In genomic region chr9:8733485-8733884, GRCm38 (mm10) we compare ENCODE assay signal across 27 mouse cellular contexts.
A peak's percentile ranks its signal among the peaks of the same experiment; 100 is the strongest.
DNase-seq lines count a peak whose midpoint lies in the region; ATAC-seq and TF ChIP-seq lines count a peak whose summit lies in the region.
"Had no signal": no experiment of that assay in that cellular context is flagged by ENCODE, and none has a peak within 500 bp of the region (broad histone marks: within the 10 kb centered on the region; RNA-seq: fewer than 3 reads in every experiment).

No protein-coding gene starts in this region.

- no peaks in the 10 kb centered on the region for H3K9me3 ChIP-seq in midbrain, embryonic 11.5 days (ENCODE audit: control insufficient read depth, low read length)
- H3K9me3 ChIP-seq in midbrain, embryonic 10.5 days (replicated peaks): no peaks in the 10 kb centered on the region
- H3K9me3 ChIP-seq in liver, postnatal 0 days (ENCODE audit: low read length): no peaks in the 10 kb centered on the region
- H3K9me3 ChIP-seq: embryonic facial prominence, embryonic 12.5 days; embryonic facial prominence, embryonic 15.5 days; heart, embryonic 12.5 days; heart, embryonic 15.5 days; hindbrain, embryonic 10.5 days; hindbrain, embryonic 13.5 days; intestine, embryonic 15.5 days had no signal

- DNase-seq in adrenal gland, adult 2 months: peak; percentile 57
- no peak for DNase-seq in adrenal gland, postnatal 25 days
- no peak for DNase-seq in midbrain, embryonic 11.5 days (ENCODE audit: low spot score, missing footprints)
- DNase-seq in midbrain, embryonic 10.5 days (ENCODE audit: low spot score): no peak
- peak; percentile 22 for DNase-seq in WW6 (ENCODE audit: low read depth, low spot score)
- DNase-seq in frontal cortex, adult 2 months (ENCODE audit: extremely low spot score in 1 of 2, low spot score in 1 of 2): no peak
- DNase-seq in liver, postnatal 0 days: no peak
- no peak for DNase-seq in testis, postnatal 14 days (ENCODE audit: low spot score)
- DNase-seq: cerebellum, adult 18-20 months; cerebellum, adult 9-10 months; cerebellum, postnatal 14 days; forebrain, postnatal 0 days; gastrocnemius, postnatal 25 days; heart, adult 18-20 months; heart, postnatal 10 days; heart, postnatal 36 days; kidney, adult 11 months had no signal

- no peak overlapping the region for H3K9ac ChIP-seq in midbrain, embryonic 11.5 days (ENCODE audit: low read length)
- no peak overlapping the region for H3K9ac ChIP-seq in liver, postnatal 0 days (replicated peaks)
- H3K9ac ChIP-seq: embryonic facial prominence, embryonic 12.5 days; embryonic facial prominence, embryonic 15.5 days; forebrain, postnatal 0 days; heart, embryonic 12.5 days; heart, embryonic 15.5 days; hindbrain, embryonic 13.5 days; intestine, embryonic 15.5 days had no signal

- H3K27me3 ChIP-seq in midbrain, embryonic 11.5 days (ENCODE audit: control insufficient read depth, insufficient read depth, low read length): no peaks in the 10 kb centered on the region
- H3K27me3 ChIP-seq in midbrain, embryonic 10.5 days (ENCODE audit: low read depth, poor library complexity, severe bottlenecking): no peaks in the 10 kb centered on the region
- no peaks in the 10 kb centered on the region for H3K27me3 ChIP-seq in liver, postnatal 0 days (ENCODE audit: insufficient read depth, low read length)
- H3K27me3 ChIP-seq: embryonic facial prominence, embryonic 12.5 days; embryonic facial prominence, embryonic 15.5 days; heart, embryonic 12.5 days; heart, embryonic 15.5 days; hindbrain, embryonic 13.5 days; intestine, embryonic 15.5 days had no signal

- no peaks in the 10 kb centered on the region for H3K4me1 ChIP-seq in midbrain, embryonic 11.5 days (ENCODE audit: control insufficient read depth, insufficient read depth, low read length)
- no peaks in the 10 kb centered on the region for H3K4me1 ChIP-seq in midbrain, embryonic 10.5 days
- no peaks in the 10 kb centered on the region for H3K4me1 ChIP-seq in liver, postnatal 0 days (ENCODE audit: insufficient read depth)
- H3K4me1 ChIP-seq: embryonic facial prominence, embryonic 12.5 days; embryonic facial prominence, embryonic 15.5 days; heart, embryonic 12.5 days; heart, embryonic 15.5 days; hindbrain, embryonic 13.5 days; intestine, embryonic 15.5 days had no signal

- no peak overlapping the region for H3K27ac ChIP-seq in midbrain, embryonic 11.5 days (ENCODE audit: low read depth, low read length)
- H3K27ac ChIP-seq in midbrain, embryonic 10.5 days (replicated peaks): no peak overlapping the region
- no peak overlapping the region for H3K27ac ChIP-seq in liver, postnatal 0 days (ENCODE audit: low read depth)
- H3K27ac ChIP-seq: embryonic facial prominence, embryonic 12.5 days; embryonic facial prominence, embryonic 15.5 days; heart, embryonic 15.5 days; hindbrain, embryonic 10.5 days; hindbrain, embryonic 13.5 days; intestine, embryonic 15.5 days had no signal

- ATAC-seq in midbrain, embryonic 11.5 days (ENCODE audit: low FRiP score): peak; percentile 19; the same call in 1 of the 2 replicates
- ATAC-seq in liver, postnatal 0 days: no peak
- ATAC-seq: activated CD4-positive, CD25-positive, alpha-beta regulatory T cell, adult 4 months; forebrain, embryonic 14.5 days; forebrain, postnatal 0 days; hindbrain, embryonic 16.5 days; intestine, embryonic 15.5 days had no signal

- no peaks in the 10 kb centered on the region for H3K36me3 ChIP-seq in midbrain, embryonic 11.5 days (ENCODE audit: control insufficient read depth, insufficient read depth, low read length)
- no peaks in the 10 kb centered on the region for H3K36me3 ChIP-seq in midbrain, embryonic 10.5 days
- H3K36me3 ChIP-seq in liver, postnatal 0 days (replicated peaks; ENCODE audit: insufficient read depth, low read length): no peaks in the 10 kb centered on the region
- H3K36me3 ChIP-seq: embryonic facial prominence, embryonic 12.5 days; embryonic facial prominence, embryonic 15.5 days; heart, embryonic 12.5 days; heart, embryonic 15.5 days; hindbrain, embryonic 10.5 days; hindbrain, embryonic 13.5 days; intestine, embryonic 15.5 days had no signal

- no peak overlapping the region for H3K4me2 ChIP-seq in midbrain, embryonic 11.5 days
- no peak overlapping the region for H3K4me2 ChIP-seq in liver, postnatal 0 days (ENCODE audit: low read depth, low read length)
- H3K4me2 ChIP-seq: embryonic facial prominence, embryonic 12.5 days; embryonic facial prominence, embryonic 15.5 days; heart, embryonic 12.5 days; heart, embryonic 15.5 days; hindbrain, embryonic 13.5 days; intestine, embryonic 15.5 days had no signal

- no peak overlapping the region for H3K4me3 ChIP-seq in midbrain, embryonic 11.5 days (ENCODE audit: low read depth, low read length)
- H3K4me3 ChIP-seq in midbrain, embryonic 10.5 days: no peak overlapping the region
- no peak overlapping the region for H3K4me3 ChIP-seq in liver, postnatal 0 days (ENCODE audit: low read depth, low read length)
- H3K4me3 ChIP-seq: embryonic facial prominence, embryonic 12.5 days; embryonic facial prominence, embryonic 15.5 days; heart, embryonic 12.5 days; heart, embryonic 15.5 days; hindbrain, embryonic 10.5 days; hindbrain, embryonic 13.5 days; intestine, embryonic 15.5 days had no signal

- no peak for TF ChIP-seq CTCF in liver, postnatal 0 days (IDR thresholded peaks at IDR 0.05; ENCODE audit: low read depth)

- no peak for TF ChIP-seq EP300 in liver, postnatal 0 days (IDR thresholded peaks at IDR 0.05; ENCODE audit: low read depth)

Comparison
In these comparisons a context has a peak if more than half of its experiments do, and no peak if none do; other contexts are left out.
1. DNase-seq: peak in adrenal gland, adult 2 months (single experiment) and WW6 (single experiment); none in adrenal gland, postnatal 25 days (single experiment), midbrain, embryonic 11.5 days (single experiment), midbrain, embryonic 10.5 days (single experiment), frontal cortex, adult 2 months (0 of 2), liver, postnatal 0 days (single experiment) and testis, postnatal 14 days (single experiment).